Mouse (Mus musculus) megakaryocyte, embryonic 14.5 days (primary cell): ENCODE measurements at regions not wholly inside any gene's neighbourhood (a gene's known extent, or its start where the extent isn't known, plus 50 kb on each side); places are given as distances from the start of the nearest gene placed in this dataset.

Source experiments
- FLI1 ChIP-seq: IDR thresholded peaks from 2 replicates; pipeline ENCODE4 v1.6.1; 2012; ENCODE audit warnings: low read length, inconsistent platforms, mixed read lengths
- GATA1 ChIP-seq: IDR thresholded peaks from 3 replicates; pipeline ENCODE4 v1.6.1; 2012; ENCODE audit warnings: mixed read lengths, low read length, inconsistent platforms, borderline replicate concordance

- TF ChIP-seq FLI1 = no peak
- no peak for TF ChIP-seq GATA1
Observed at GRCm38 (mm10) chr17:47296709-47297450, 71.8 kb upstream of the Mrps10 start.
